Mouse (Mus musculus) MEL (cell line): ENCODE data around the gene Tmed6. TPM values are rescaled to one million over a fixed set of nuclear protein-coding genes. Genes with fewer than 3 reads are reported as not detected.

Experiments used
- BHLHE40 ChIP-seq: IDR thresholded peaks from 2 replicates; pipeline ENCODE4 v1.6.1; 2012; ENCODE audit warnings: low read depth, mild to moderate bottlenecking, inconsistent platforms, low read length, improper control_type of control experiment, borderline replicate concordance
- CTCF ChIP-seq, 3 experiments: IDR thresholded peaks in 2 of 3; conservative IDR thresholded peaks in 1 of 3; 2 replicates each; pipeline ENCODE4 v1.5.1; 2011 to 2012; ENCODE audit warnings: low read length in 3 of 3, low read depth in 2 of 3, mild to moderate bottlenecking in 2 of 3, improper control_type of control experiment in 1 of 3, inconsistent platforms in 1 of 3, mixed read lengths in 1 of 3, moderate library complexity in 1 of 3; ENCODE audit not compliant: control insufficient read depth in 1 of 3, insufficient read depth in 1 of 3, poor library complexity in 1 of 3, severe bottlenecking in 1 of 3
- E2F4 ChIP-seq: IDR thresholded peaks from 2 replicates; pipeline ENCODE4 v1.6.1; 2011; ENCODE audit warnings: low read depth, low read length, improper control_type of control experiment, borderline replicate concordance
- EP300 ChIP-seq, 2 experiments: IDR thresholded peaks; 2 replicates each; pipeline ENCODE4 v1.6.1; 2011; ENCODE audit warnings: improper control_type of control experiment in 2 of 2, low read length in 2 of 2, low read depth in 1 of 2, mild to moderate bottlenecking in 1 of 2
- ETS1 ChIP-seq: IDR thresholded peaks from 2 replicates; pipeline ENCODE4 v1.6.1; 2012; ENCODE audit warnings: low read depth, mild to moderate bottlenecking, inconsistent platforms, low read length, improper control_type of control experiment, moderate library complexity
- GABPA ChIP-seq: IDR thresholded peaks from 2 replicates; pipeline ENCODE4 v1.6.1; 2012; ENCODE audit warnings: low read depth, mild to moderate bottlenecking, inconsistent platforms, low read length, improper control_type of control experiment, moderate library complexity
- HCFC1 ChIP-seq: IDR thresholded peaks from 2 replicates; pipeline ENCODE4 v1.6.1; 2012; ENCODE audit warnings: low read depth, mild to moderate bottlenecking, inconsistent platforms, low read length, improper control_type of control experiment, moderate library complexity
- JUND ChIP-seq: IDR thresholded peaks from 2 replicates; pipeline ENCODE4 v1.6.1; 2011; ENCODE audit warnings: low read depth, mild to moderate bottlenecking, improper control_type of control experiment, low read length
- KAT2A ChIP-seq: conservative IDR thresholded peaks from 2 replicates; pipeline ENCODE4 v1.6.1; 2012; ENCODE audit warnings: low read depth, low read length, improper control_type of control experiment, inconsistent platforms
- MEF2A ChIP-seq: IDR thresholded peaks from 2 replicates; pipeline ENCODE4 v1.6.1; 2014; ENCODE audit warnings: low read depth, mild to moderate bottlenecking, inconsistent platforms, low read length, improper control_type of control experiment; ENCODE audit not compliant: poor library complexity, insufficient replicate concordance, severe bottlenecking; ENCODE audit errors: extremely low read depth
- MYC ChIP-seq: IDR thresholded peaks from 2 replicates; pipeline ENCODE4 v1.6.1; 2011; ENCODE audit warnings: low read depth, mild to moderate bottlenecking, low read length, improper control_type of control experiment, moderate library complexity
- NRF1 ChIP-seq: IDR thresholded peaks from 2 replicates; pipeline ENCODE4 v1.6.1; 2014; ENCODE audit warnings: low read depth, mild to moderate bottlenecking, inconsistent platforms, low read length, improper control_type of control experiment, moderate library complexity; ENCODE audit not compliant: poor library complexity, insufficient read depth, severe bottlenecking
- POLR2AphosphoS2 ChIP-seq: IDR thresholded peaks from 2 replicates; pipeline ENCODE4 v1.6.1; 2011; ENCODE audit warnings: low read length, improper control_type of control experiment
- RAD21 ChIP-seq: IDR thresholded peaks from 2 replicates; pipeline ENCODE4 v1.6.1; 2011; ENCODE audit warnings: mild to moderate bottlenecking, low read depth, low read length, improper control_type of control experiment
- RCOR1 ChIP-seq: IDR thresholded peaks from 2 replicates; pipeline ENCODE4 v1.6.1; 2012; ENCODE audit warnings: low read depth, mild to moderate bottlenecking, inconsistent platforms, low read length, improper control_type of control experiment
- SIN3A ChIP-seq: IDR thresholded peaks from 2 replicates; pipeline ENCODE4 v1.6.1; 2012; ENCODE audit warnings: low read length, improper control_type of control experiment, inconsistent platforms
- SMC3 ChIP-seq: IDR thresholded peaks from 2 replicates; pipeline ENCODE4 v1.6.1; 2011; ENCODE audit warnings: low read depth, low read length, improper control_type of control experiment
- TAL1 ChIP-seq: IDR thresholded peaks from 2 replicates; pipeline ENCODE4 v1.6.1; 2012; ENCODE audit warnings: mild to moderate bottlenecking, inconsistent platforms, low read length, moderate library complexity, mixed read lengths
- UBTF ChIP-seq: IDR thresholded peaks from 2 replicates; pipeline ENCODE4 v1.6.1; 2012; ENCODE audit warnings: low read depth, mild to moderate bottlenecking, inconsistent platforms, low read length, improper control_type of control experiment, moderate library complexity, borderline replicate concordance; ENCODE audit not compliant: insufficient read depth
- USF1 ChIP-seq: IDR thresholded peaks from 2 replicates; pipeline ENCODE4 v1.6.1; 2014; ENCODE audit warnings: low read depth, mild to moderate bottlenecking, inconsistent platforms, low read length, improper control_type of control experiment, moderate library complexity
- USF2 ChIP-seq, 2 experiments: IDR thresholded peaks; 2 replicates each; pipeline ENCODE4 v1.6.1; 2011 to 2012; ENCODE audit warnings: improper control_type of control experiment in 2 of 2, low read length in 2 of 2, borderline replicate concordance in 1 of 2, inconsistent platforms in 1 of 2, low read depth in 1 of 2, mild to moderate bottlenecking in 1 of 2; ENCODE audit not compliant: insufficient read depth in 1 of 2
- ZNF384 ChIP-seq: IDR thresholded peaks from 2 replicates; pipeline ENCODE4 v1.6.1; 2012; ENCODE audit warnings: low read depth, mild to moderate bottlenecking, inconsistent platforms, low read length, improper control_type of control experiment
- polyA plus RNA-seq, 2 experiments: library from polyadenylated mRNA; stranded (reverse) in 1 of 2; unstranded in 1 of 2; fragments of >175 nt in 1 of 2; fragments of >200 nt in 1 of 2; gene quantifications; 2 replicates each; pipeline versions ENCODE4 v1.2.1 to v1.2.4; 2012; ENCODE audit warnings: low replicate concordance in 2 of 2, low read depth in 1 of 2; ENCODE audit not compliant: insufficient read length in 2 of 2, insufficient read depth in 1 of 2, missing spikeins in 1 of 2
- total RNA-seq: library from RNA; depleted of rRNA; stranded (reverse); fragments of 300-350 nt; gene quantifications from 2 replicates; pipeline ENCODE4 v1.2.3, GENCODE M21; 2012

Gene Tmed6
- total and polyA plus RNA-seq, 3 experiments = not detected

DNA sequence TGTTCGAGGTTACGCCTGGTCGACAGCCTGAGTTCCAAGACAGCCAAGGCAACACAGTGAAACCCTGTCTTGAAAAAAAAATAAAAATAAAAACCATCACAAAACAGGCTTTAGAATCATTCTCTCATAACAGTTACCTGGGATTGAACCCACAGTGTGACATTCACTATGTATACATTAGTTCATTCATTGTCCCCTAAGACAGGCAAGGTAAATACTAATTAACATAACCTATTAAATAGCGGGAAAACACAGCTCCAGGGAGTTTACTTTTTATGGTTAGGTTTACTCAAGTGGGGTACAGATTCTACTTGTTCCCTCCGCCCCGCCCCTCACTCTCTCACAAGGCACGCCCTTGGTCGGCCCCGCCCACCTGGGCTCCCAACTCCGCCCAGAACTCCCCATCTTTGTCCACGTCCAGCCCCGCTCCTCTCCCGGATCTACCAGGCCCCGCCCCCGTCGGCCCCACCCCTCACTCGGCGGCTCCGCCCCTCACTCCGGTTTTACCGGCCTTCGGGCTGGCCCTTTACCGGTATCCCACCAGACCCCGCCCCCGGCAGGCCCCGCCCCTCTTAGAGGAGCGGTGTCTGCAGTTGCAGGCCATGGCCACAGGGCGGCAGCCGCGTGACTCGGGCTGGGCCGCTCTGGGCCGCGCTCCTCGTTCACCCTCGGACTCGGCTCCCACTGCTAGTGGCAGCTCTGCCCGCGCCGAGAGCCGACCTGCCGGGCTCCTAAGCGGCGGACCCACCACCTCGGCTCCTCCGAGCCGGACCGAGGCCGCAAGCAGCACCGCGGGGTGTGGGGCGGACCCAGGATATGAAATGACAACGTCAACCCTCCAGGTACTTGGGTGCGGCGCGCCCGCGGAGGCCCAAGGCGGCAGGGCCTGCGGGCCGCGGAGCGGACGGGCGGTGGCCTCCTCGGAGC is 34.5 kb downstream of the Tmed6 start, which contains the start of gene Vps4a (continued):
- TF ChIP-seq RCOR1 = no peak
- TF ChIP-seq USF1 = peak; percentile 44
- TF ChIP-seq KAT2A = no peak; the same call in 1 of the 2 replicates
- peak; percentile 85 for TF ChIP-seq HCFC1
- TF ChIP-seq ETS1 = 0 out of 2 replicates have a peak, but pooled peaks have one; percentile 10
- no peak for TF ChIP-seq ZNF384
- no peak for TF ChIP-seq E2F4
- TF ChIP-seq USF2 (IDR thresholded peaks at IDR 0.05; ENCODE audit: borderline replicate concordance in 1 of 2, insufficient read depth in 1 of 2, low read depth in 1 of 2, low read length in 2 of 2) = no peak
- no peak for TF ChIP-seq TAL1
- TF ChIP-seq POLR2AphosphoS2 = peak; percentile 81
- no peak for TF ChIP-seq MEF2A
- no peak for TF ChIP-seq BHLHE40
- TF ChIP-seq SIN3A = peak; percentile 62
- TF ChIP-seq UBTF = peak; percentile 87; the same call in 1 of the 2 replicates
- no peak for TF ChIP-seq MYC
- TF ChIP-seq GABPA = no peak
- peak; percentile 59 for TF ChIP-seq SMC3
- TF ChIP-seq NRF1 = no peak; the same call in 1 of the 2 replicates
- 0 out of 4 replicates have a peak, but pooled peaks of 1 of the 2 experiments have one; percentile 6 for TF ChIP-seq EP300 (IDR thresholded peaks at IDR 0.05; ENCODE audit: low read depth in 1 of 2, low read length in 2 of 2)
- no peak for TF ChIP-seq JUND
- TF ChIP-seq CTCF (IDR thresholded peaks at IDR 0.05 in 2 of 3, conservative IDR thresholded peaks at IDR 0.05 in 1 of 3; ENCODE audit: control insufficient read depth in 1 of 3, insufficient read depth in 1 of 3, low read depth in 2 of 3, low read length in 3 of 3, poor library complexity in 1 of 3, severe bottlenecking in 1 of 3) = peak in 2 of 3 experiments; percentile 77 to 83; a peak in 5 of 6 replicates
- peak; percentile 18 for TF ChIP-seq RAD21
